ENCODE assay signal across 8 mouse cellular contexts in the genomic region with DNA sequence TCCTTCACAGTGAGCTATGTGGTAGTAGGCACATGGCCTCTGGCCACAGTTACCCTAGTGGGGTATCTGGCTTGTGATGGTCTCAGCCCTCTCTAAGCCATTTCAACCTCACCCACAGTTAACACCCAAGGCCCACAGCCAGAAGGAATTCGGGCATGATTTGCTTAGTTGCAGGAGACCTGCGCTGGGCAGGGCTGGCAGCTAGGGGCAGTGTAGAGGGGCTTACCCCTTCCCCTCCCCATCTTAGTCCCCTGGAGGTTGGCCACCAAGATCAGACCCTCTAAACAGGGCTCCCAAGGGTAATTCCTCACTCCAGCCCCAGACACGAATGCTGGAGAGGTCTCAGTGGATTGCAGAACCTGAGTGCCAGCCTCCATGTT. TPM values are rescaled to one million over a fixed set of nuclear protein-coding genes. Genes with fewer than 3 reads are reported as not detected.
A peak's percentile ranks its signal among the peaks of the same experiment; 100 is the strongest.
DNase-seq lines count a peak whose midpoint lies in the region; ATAC-seq and TF ChIP-seq lines count a peak whose summit lies in the region.

No protein-coding gene starts in this region.

- peak overlapping the region; percentile 66 for H3K9ac ChIP-seq in ES-E14 (ENCODE audit: insufficient read depth, low read depth, low read length, poor library complexity, severe bottlenecking)
- H3K9ac ChIP-seq in forebrain, embryonic 13.5 days, result peak overlapping the region; percentile 66
- H3K9ac ChIP-seq in limb, embryonic 15.5 days, result peak overlapping the region; percentile 70

- H3K4me3 ChIP-seq in heart, embryonic 10.5 days, result peak overlapping the region; percentile 69
- H3K4me3 ChIP-seq in ES-E14 (ENCODE audit: insufficient read depth in 1 of 2, low read depth in 1 of 2, low read length in 2 of 2, poor library complexity in 1 of 2, severe bottlenecking in 1 of 2), result peak overlapping the region; percentile 70 to 77
- H3K4me3 ChIP-seq in forebrain, embryonic 13.5 days, result peak overlapping the region; percentile 55
- H3K4me3 ChIP-seq in limb, embryonic 15.5 days, result peak overlapping the region; percentile 67
- peak overlapping the region; percentile 45 for H3K4me3 ChIP-seq in olfactory bulb, adult 2 months (ENCODE audit: insufficient read depth, low read depth, low read length)

- no peak for TF ChIP-seq POLR2A in olfactory bulb, adult 2 months (IDR thresholded peaks at IDR 0.05; ENCODE audit: insufficient read depth, low read depth, low read length)

- no peak for DNase-seq in heart, embryonic 10.5 days (ENCODE audit: low spot score)
- DNase-seq in heart, postnatal 36 days, result no peak
- DNase-seq in ES-E14 (ENCODE audit: low read depth, low spot score), result no peak
- no peak for DNase-seq in layer of hippocampus, postnatal 36 days
- DNase-seq in gastrocnemius, postnatal 10 days, result no peak

- peaks cover 71% of the 10 kb centered on the region for H3K27me3 ChIP-seq in heart, embryonic 10.5 days (ENCODE audit: insufficient read depth, poor library complexity, severe bottlenecking)
- peaks cover 50% of the 10 kb centered on the region for H3K27me3 ChIP-seq in forebrain, embryonic 13.5 days
- H3K27me3 ChIP-seq in limb, embryonic 15.5 days, result 0 out of 2 replicates have a peak, but pooled peaks cover 4% of the 10 kb centered on the region

- peak; percentile 53 for ATAC-seq in forebrain, embryonic 13.5 days
- no peak for ATAC-seq in limb, embryonic 15.5 days (ENCODE audit: insufficient number of reproducible peaks, low FRiP score, low TSS enrichment, low read depth)

- no peaks in the 10 kb centered on the region for H3K9me3 ChIP-seq in heart, embryonic 10.5 days
- no peaks in the 10 kb centered on the region for H3K9me3 ChIP-seq in ES-E14 (ENCODE audit: control insufficient read depth, insufficient read depth, low read depth, low read length)
- no peaks in the 10 kb centered on the region for H3K9me3 ChIP-seq in forebrain, embryonic 13.5 days (replicated peaks)
- no peaks in the 10 kb centered on the region for H3K9me3 ChIP-seq in limb, embryonic 15.5 days

- peak overlapping the region; percentile 70; the same call in 1 of the 2 replicates for H3K27ac ChIP-seq in heart, embryonic 10.5 days
- H3K27ac ChIP-seq in ES-E14 (ENCODE audit: insufficient read depth, low read depth, low read length, poor library complexity, severe bottlenecking), result no peak overlapping the region
- no peak overlapping the region for H3K27ac ChIP-seq in forebrain, embryonic 13.5 days
- peak overlapping the region; percentile 77 for H3K27ac ChIP-seq in limb, embryonic 15.5 days
- no peak overlapping the region for H3K27ac ChIP-seq in olfactory bulb, adult 2 months (ENCODE audit: insufficient read depth, low read depth, low read length)

- H3K36me3 ChIP-seq in heart, embryonic 10.5 days, result no peaks in the 10 kb centered on the region
- peaks cover 3% of the 10 kb centered on the region; the same call in 1 of the 2 replicates for H3K36me3 ChIP-seq in ES-E14 (ENCODE audit: control insufficient read depth, insufficient read depth, low read length, poor library complexity, severe bottlenecking)
- no peaks in the 10 kb centered on the region for H3K36me3 ChIP-seq in forebrain, embryonic 13.5 days (ENCODE audit: poor library complexity, severe bottlenecking)
- H3K36me3 ChIP-seq in limb, embryonic 15.5 days, result no peaks in the 10 kb centered on the region

- H3K4me1 ChIP-seq in heart, embryonic 10.5 days, result peaks cover 22% of the 10 kb centered on the region
- H3K4me1 ChIP-seq in ES-E14 (ENCODE audit: control insufficient read depth in 2 of 2, insufficient read depth in 2 of 2, low read length in 2 of 2, poor library complexity in 1 of 2), result peaks cover 2 to 16% of the 10 kb centered on the region in 2 experiments; a peak in 3 of 4 replicates
- peaks cover 15% of the 10 kb centered on the region for H3K4me1 ChIP-seq in forebrain, embryonic 13.5 days
- peaks cover 55% of the 10 kb centered on the region for H3K4me1 ChIP-seq in limb, embryonic 15.5 days
- H3K4me1 ChIP-seq in olfactory bulb, adult 2 months (ENCODE audit: control insufficient read depth, insufficient read depth, low read length), result peaks cover 14% of the 10 kb centered on the region

- in situ Hi-C loops in ES-E14 (cut with MboI; ENCODE audit: low sequenced_read_pairs in 2 of 2, unreplicated experiment in 2 of 2), result no loop called here

- WGBS in heart, embryonic 10.5 days, result 9% methylated on average over 3 of the region's 3 CpGs
- 10% methylated on average over 3 of the region's 3 CpGs for WGBS in forebrain, embryonic 13.5 days
- WGBS in limb, embryonic 15.5 days, result 13% methylated on average over 3 of the region's 3 CpGs
- 56% methylated on average over 3 of the region's 3 CpGs for WGBS in olfactory bulb, adult 2 months

- peak overlapping the region; percentile 99 for H3K4me2 ChIP-seq in forebrain, embryonic 13.5 days
- H3K4me2 ChIP-seq in limb, embryonic 15.5 days, result peak overlapping the region; percentile 98

- no peak; the same call in 1 of the 2 replicates for TF ChIP-seq CTCF in olfactory bulb, adult 2 months (IDR thresholded peaks at IDR 0.05; ENCODE audit: insufficient read depth, low read depth, low read length)

- intact Hi-C loops in heart, postnatal 36 days (cut with DNase I), result loop anchor here (5.0 kb wide), 2 partner anchors 64 to 106 kb away; a partner anchor contains a TSS

TF ChIP-seq in ES-E14, 5 proteins besides CTCF, POLR2A, EP300 and RAD21:
- no peak for TF ChIP-seq CHD2 (IDR thresholded peaks at IDR 0.05; ENCODE audit: low read depth, low read length)
- no peak for TF ChIP-seq MAFK (IDR thresholded peaks at IDR 0.05; ENCODE audit: insufficient read depth, low read depth, low read length)
- TF ChIP-seq HCFC1 (IDR thresholded peaks at IDR 0.05; ENCODE audit: borderline replicate concordance, insufficient read depth, low read length), result no peak
- no peak for TF ChIP-seq ZNF384 (IDR thresholded peaks at IDR 0.05; ENCODE audit: low read depth, low read length)
- TF ChIP-seq ZC3H11A (IDR thresholded peaks at IDR 0.05; ENCODE audit: borderline replicate concordance, low read depth, low read length), result no peak

RNA-seq across cellular contexts. Expression of a gene that starts 0.9 kb away (rescaled TPM):
- polyA plus RNA-seq in heart, embryonic 10.5 days (2016; fragmentation: Nextera tagmentation; extraction: Ambion mirVana), result 3.0 and 5.5 TPM in 2 replicates
- total RNA-seq in heart, postnatal 36 days (2021), result 10 to 100 TPM in 1 of 2 experiments, 1 to 10 TPM in 1; 9.6 to 12.8 TPM
- 11.8 and 13.3 TPM in 2 replicates for total RNA-seq in ES-E14 (2012; rRNA removed)
- polyA plus RNA-seq in forebrain, embryonic 13.5 days (2015; fragmentation: Nextera tagmentation; extraction: Ambion mirVana), result 2.1 and 2.2 TPM in 2 replicates
- 15.2 and 16.0 TPM in 2 replicates for polyA plus RNA-seq in limb, embryonic 15.5 days (2015; fragmentation: Nextera tagmentation; extraction: Ambion mirVana)
- not detected in 2 replicates for polyA plus RNA-seq in olfactory bulb, adult 2 months (2012; ENCODE audit: insufficient read depth, insufficient read length, low replicate concordance, missing spikeins)
- total RNA-seq in layer of hippocampus, postnatal 36 days (2021), result 1 to 10 TPM; 4.6 to 8.3 TPM
- 1 to 10 TPM; 5.9 to 9.7 TPM for total RNA-seq in gastrocnemius, postnatal 10 days (2021)

Comparison
In these comparisons a context has a peak if more than half of its experiments do, and no peak if none do; other contexts are left out.
1. H3K27ac ChIP-seq: peak in heart, embryonic 10.5 days (single experiment) and limb, embryonic 15.5 days (single experiment); none in ES-E14 (single experiment), forebrain, embryonic 13.5 days (single experiment) and olfactory bulb, adult 2 months (single experiment).
2. Peak in every context shown above with its lines, with median percentiles within 50 percentile points of each other: H3K4me3 ChIP-seq and H3K9ac ChIP-seq.